Comparison of ENCODE assay signal across 11 mouse cellular contexts in genomic region chr11:108941836-108942235, GRCm38 (mm10). TPM values are rescaled to one million over a fixed set of nuclear protein-coding genes. Genes with fewer than 3 reads are reported as not detected.
A peak's percentile ranks its signal among the peaks of the same experiment; 100 is the strongest.
DNase-seq lines count a peak whose midpoint lies in the region; ATAC-seq lines count a peak whose summit lies in the region.
"Had no signal": no experiment of that assay in that cellular context is flagged by ENCODE, and none has a peak within 500 bp of the region (broad histone marks: within the 10 kb centered on the region; RNA-seq: fewer than 3 reads in every experiment).

No protein-coding gene starts in this region.

- no peak overlapping the region for H3K27ac ChIP-seq in kidney, embryonic 16.5 days (ENCODE audit: low read length)
- H3K27ac ChIP-seq: heart, embryonic 13.5 days; liver, embryonic 14.5 days had no signal

- no peak for DNase-seq in kidney, adult 11 months
- DNase-seq in cerebellum, adult 9-11 months, result peak; percentile 61
- DNase-seq in layer of hippocampus, adult 8-10 months (ENCODE audit: low spot score in 2 of 2), result peak; percentile 79 to 80
- peak; percentile 75 to 76 for DNase-seq in right cerebral cortex, postnatal 10 days (ENCODE audit: low spot score in 2 of 2)
- no peak for DNase-seq in thymus, postnatal 25 days
- DNase-seq in urinary bladder, postnatal 10 days (ENCODE audit: low spot score), result no peak
- DNase-seq in spleen, adult 12 weeks (ENCODE audit: low spot score), result no peak

- no peak overlapping the region for H3K9ac ChIP-seq in kidney, embryonic 16.5 days (replicated peaks; ENCODE audit: low read length)
- H3K9ac ChIP-seq: heart, embryonic 13.5 days; liver, embryonic 14.5 days had no signal

- H3K4me1 ChIP-seq in kidney, embryonic 16.5 days (ENCODE audit: insufficient read depth, low read length), result peaks cover 5% of the 10 kb centered on the region; the same call in 1 of the 2 replicates

- no peak overlapping the region for H3K4me3 ChIP-seq in kidney, embryonic 16.5 days (ENCODE audit: low read length)
- H3K4me3 ChIP-seq: heart, embryonic 13.5 days had no signal

- H3K36me3 ChIP-seq in kidney, embryonic 16.5 days (ENCODE audit: insufficient read depth, low read length), result peaks cover 71% of the 10 kb centered on the region

- H3K4me2 ChIP-seq in kidney, embryonic 16.5 days (replicated peaks; ENCODE audit: low read depth, low read length), result no peak overlapping the region
- H3K4me2 ChIP-seq: heart, embryonic 13.5 days had no signal

- 0 out of 2 replicates have a peak, but pooled peaks have one; percentile 17 for ATAC-seq in kidney, embryonic 16.5 days (ENCODE audit: low FRiP score, low TSS enrichment)

- 89% methylated on average over 18 of the region's 18 CpGs for WGBS in kidney, embryonic 16.5 days

- no peaks in the 10 kb centered on the region for H3K27me3 ChIP-seq in kidney, embryonic 16.5 days (ENCODE audit: insufficient read depth, low read length)
- H3K27me3 ChIP-seq: heart, embryonic 13.5 days had no signal

- no peaks in the 10 kb centered on the region for H3K9me3 ChIP-seq in kidney, embryonic 16.5 days (ENCODE audit: low read length)
- H3K9me3 ChIP-seq: heart, embryonic 13.5 days had no signal

RNA-seq across cellular contexts. Expression of gene Axin2, which starts 21.7 kb away (rescaled TPM):
- 4.7 and 5.7 TPM in 2 replicates for polyA plus RNA-seq in kidney, embryonic 16.5 days (2015; fragmentation: Nextera tagmentation; extraction: Ambion mirVana)
- total RNA-seq in layer of hippocampus, adult 8-10 months (2022), result 10 to 100 TPM; 29.6 to 35.6 (median 32.4) TPM
- total RNA-seq: MEL had no signal

Comparison
In these comparisons a context has a peak if more than half of its experiments do, and no peak if none do; other contexts are left out.
1. DNase-seq: peak in cerebellum, adult 9-11 months (single experiment), layer of hippocampus, adult 8-10 months (2 of 2) and right cerebral cortex, postnatal 10 days (2 of 2); none in kidney, adult 11 months (single experiment), thymus, postnatal 25 days (single experiment), urinary bladder, postnatal 10 days (single experiment) and spleen, adult 12 weeks (single experiment).